Mouse (Mus musculus) heart, postnatal 10 days (tissue): Measurements from ENCODE around the gene Vmn2r93. TPM values are rescaled to one million over a fixed set of nuclear protein-coding genes. Genes with fewer than 3 reads are reported as not detected.

Experiments used
- DNase-seq, 2 experiments: peaks; one replicate each; pipeline ENCODE4 v3.0.0; 2021
- intact Hi-C: fragments of 180-260 bp; cut with DNase I; formaldehyde crosslinking; loops from one replicate; pipeline ENCODE4 v1.15.1; 2025
- total RNA-seq, 2 experiments: library from RNA; stranded (reverse); gene quantifications; 2 replicates each; pipeline ENCODE4 v1.2.3; 2021

The Vmn2r93 gene
- not detected for total RNA-seq

- intact Hi-C loops = no loop called here
- DNase-seq = no peak
Observed at GRCm38 (mm10) chr17:18297799-18298198, at the start of gene Vmn2r93. TSS of gene Vmn2r93 (plus strand) at chr17:18298099.

- DNase-seq = no peak
- intact Hi-C loops = no loop called here
Observed at GRCm38 (mm10) chr17:18277656-18278055, 20.2 kb upstream of the Vmn2r93 start, which contains the start of gene Vmn2r94. TSS of gene Vmn2r94 (minus strand) at chr17:18277756.

DNA sequence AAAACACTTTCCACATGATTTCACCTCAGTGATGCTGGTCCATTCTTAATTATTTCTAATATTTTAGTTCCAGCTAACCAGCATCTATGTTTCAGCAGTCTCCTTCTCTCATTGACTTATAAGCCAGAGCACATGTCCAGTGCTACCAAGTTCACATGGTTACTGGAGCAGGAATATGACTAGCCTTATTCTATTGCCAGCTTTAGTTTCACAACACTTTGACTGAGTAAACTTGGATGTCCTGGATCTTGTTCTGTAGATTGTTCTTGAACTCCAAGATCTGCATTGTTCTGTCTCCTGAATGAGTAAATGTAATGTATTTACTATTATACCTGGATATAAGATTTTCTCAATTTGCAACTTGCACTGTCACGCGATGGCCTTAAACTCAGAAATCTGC lies 25.1 kb downstream of the Vmn2r93 start:
- intact Hi-C loops = no loop called here
- DNase-seq = no peak

GRCm38 (mm10) chr17:18360007-18360406 lies 62.1 kb downstream of the Vmn2r93 start:
- no peak for DNase-seq
- intact Hi-C loops = no loop called here

DNA sequence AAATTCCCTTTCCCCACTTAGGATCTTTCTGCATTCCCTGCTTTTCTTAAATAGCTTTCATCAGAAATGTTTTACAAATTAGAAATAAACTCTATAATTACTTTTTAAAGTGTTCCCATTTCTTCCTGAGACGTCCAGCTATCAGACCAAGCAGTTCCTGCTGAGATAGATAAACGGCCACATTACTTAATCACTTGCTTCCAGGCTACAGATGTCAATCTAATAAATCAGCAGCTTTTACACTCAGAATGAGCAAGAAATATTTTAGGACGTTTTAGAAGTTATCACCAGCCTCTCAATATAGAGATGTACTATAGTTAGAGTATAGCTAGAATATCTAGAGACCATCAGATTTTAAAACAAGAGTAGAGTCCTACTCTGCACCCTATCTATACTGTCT lies 62.7 kb downstream of the Vmn2r93 start:
- intact Hi-C loops = no loop called here

More for the DNA sequence above, 62.7 kb downstream of the Vmn2r93 start:
- DNase-seq = no peak

Other genes starting within 250 kb of the Vmn2r93 start
- gene Vmn2r124, start 248.7 kb upstream of the Vmn2r93 start, total RNA-seq = not detected
- not detected for gene Vmn2r91, start 213.1 kb upstream of the Vmn2r93 start, total RNA-seq
- gene Vmn2r92, start 146.2 kb upstream of the Vmn2r93 start, total RNA-seq = not detected
- not detected for gene Vmn2r94, start 20.3 kb upstream of the Vmn2r93 start, total RNA-seq
- gene Vmn2r95, start 126.0 kb downstream of the Vmn2r93 start, total RNA-seq = not detected